Mouse (Mus musculus) heart, adult 8-10 months (tissue): ENCODE results near the gene Srp9. TPM values are rescaled to one million over a fixed set of nuclear protein-coding genes. Genes with fewer than 3 reads are reported as not detected.
"Not testable (repeated sequence)": the region's sequence is repeated elsewhere in the genome, so short reads cannot be mapped to it uniquely, and the experiment has no call there.

Experiments used
- DNase-seq: peaks from one replicate; pipeline ENCODE4 v3.0.0; 2022; ENCODE audit warnings: low spot score
- total RNA-seq, 4 experiments: library from RNA; stranded (reverse); gene quantifications; 2 replicates each; pipeline ENCODE4 v1.2.4; 2022

The Srp9 gene
- total RNA-seq, 4 experiments from 2014 or later = 42.7 to 54.0 (median 47.9) TPM

DNA sequence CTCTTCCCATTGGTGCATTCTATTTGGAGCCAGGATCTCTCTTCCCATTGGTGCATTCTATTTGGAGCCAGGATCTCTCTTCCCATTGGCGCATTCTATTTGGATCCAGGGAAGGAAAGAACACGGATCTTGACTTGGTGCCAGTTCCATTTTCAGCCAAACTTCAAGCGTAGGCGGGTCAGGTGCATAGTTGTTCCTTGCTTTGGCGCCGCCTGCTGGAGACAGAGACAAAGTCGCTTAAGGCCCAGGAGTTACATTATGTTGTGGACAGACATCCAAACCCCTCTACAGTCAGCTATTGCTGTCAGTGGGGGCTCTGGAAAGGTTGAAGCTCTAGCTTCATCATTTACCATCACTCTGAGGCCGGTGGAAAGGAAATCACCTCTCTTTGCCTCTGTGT lies 18.8 kb downstream of the Srp9 start:
- no peak for DNase-seq

DNA sequence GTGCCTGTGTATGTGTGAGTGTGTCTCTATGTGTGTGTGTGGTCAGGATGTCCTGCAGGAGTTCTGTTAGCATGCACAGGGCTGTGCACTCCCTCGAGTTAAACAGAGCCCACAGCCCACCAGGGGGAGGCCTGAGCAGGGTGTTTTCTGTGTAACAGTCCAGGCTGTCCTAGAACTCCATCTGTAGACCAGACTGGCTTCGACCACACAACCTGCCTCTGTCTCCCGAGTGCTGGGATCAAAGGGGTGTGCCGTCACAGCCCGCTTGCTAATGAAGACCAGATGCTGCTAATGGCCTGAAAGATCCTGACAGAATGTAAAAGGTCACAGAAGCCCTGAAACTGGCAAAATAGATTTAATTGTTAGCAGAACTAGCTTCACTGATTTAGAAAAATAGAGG lies 21.0 kb downstream of the Srp9 start:
- DNase-seq = no peak

DNA sequence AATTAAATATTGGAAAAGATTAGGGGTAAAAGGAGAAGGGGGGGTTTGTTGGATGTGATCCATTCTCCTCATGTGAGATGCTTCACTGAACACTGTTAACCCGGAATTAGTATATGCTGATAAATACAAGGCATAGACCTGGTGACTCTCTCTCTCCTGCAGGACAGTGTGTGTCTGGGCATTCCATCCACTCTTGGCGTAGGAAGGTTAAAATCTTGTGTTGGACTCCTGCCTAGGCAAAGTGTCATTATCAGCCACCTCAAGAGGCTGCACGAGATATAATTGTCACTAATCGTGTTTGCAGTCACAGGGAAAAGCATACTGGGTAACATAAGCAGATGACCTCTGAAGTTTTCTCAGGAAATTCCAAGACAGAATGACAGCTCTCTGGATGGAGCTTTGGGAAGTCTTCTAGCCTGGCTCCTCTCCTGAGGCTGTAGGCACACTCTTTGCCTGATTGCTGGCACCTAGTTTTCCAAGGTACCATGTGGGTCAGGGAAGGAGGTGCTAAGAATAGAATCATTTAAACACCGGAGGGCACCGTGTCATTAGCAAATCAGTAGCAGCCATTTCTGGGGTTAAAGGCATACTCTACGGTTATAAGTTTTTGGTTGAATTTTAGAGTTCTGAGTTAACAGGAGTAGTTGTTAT lies 24.5 kb downstream of the Srp9 start:
- DNase-seq = no peak

DNA sequence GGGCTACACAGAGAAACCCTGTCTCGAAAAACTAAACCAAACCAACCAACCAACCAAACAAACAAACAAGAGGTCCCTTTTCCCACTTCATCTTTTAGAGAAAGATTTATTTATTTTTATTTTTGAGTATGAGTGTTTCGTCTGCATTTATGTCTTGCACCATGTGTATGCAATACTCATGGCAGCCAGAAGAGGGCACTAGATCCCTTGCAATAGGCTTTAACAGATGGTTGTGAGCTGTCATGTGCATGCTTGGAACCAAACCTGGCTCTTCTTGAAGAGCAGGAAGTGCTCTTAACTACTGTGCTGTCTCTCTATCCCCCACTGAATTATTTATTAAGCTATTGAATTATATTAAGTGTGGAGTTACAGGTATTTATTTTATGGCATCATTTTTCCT lies 25.4 kb downstream of the Srp9 start:
- no peak for DNase-seq

DNA sequence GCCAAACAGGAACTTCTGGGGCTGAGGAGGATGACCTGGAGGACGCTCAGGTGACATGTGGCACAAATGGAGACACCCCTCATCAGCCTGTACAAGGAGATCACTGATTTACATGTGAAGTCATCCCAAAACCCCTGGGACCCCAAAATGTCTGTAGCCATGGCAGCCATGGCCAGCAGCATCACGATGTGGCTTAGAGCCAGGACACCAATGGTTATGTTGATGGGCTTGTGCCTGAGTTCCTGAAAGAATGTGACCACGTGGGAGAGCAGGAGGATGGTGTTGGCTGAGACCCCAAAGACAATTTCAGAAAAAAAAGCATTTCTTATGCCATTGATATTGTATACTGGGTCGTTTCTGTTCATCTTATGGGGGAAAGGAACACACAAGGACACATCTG lies 33.2 kb downstream of the Srp9 start:
- DNase-seq = no peak

DNA sequence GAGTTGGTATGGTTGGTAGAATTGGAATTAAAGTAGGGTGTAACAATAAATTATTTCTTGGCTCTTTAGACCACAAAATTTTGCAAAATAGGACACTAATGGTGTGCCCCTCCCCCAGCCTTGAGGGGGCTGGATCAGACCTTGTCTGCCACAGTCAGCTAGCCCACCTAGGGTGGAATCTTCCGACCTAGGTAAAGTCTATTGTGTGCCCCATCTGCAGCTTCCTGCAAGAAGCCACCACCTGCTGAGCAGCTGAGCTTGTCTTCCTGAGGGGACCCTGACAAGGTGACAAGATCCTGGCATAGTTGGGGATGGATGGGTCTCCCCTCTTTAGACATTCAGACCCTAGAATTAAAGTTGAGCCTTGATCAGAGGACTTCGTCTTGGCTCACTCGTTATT lies 35.0 kb downstream of the Srp9 start:
- DNase-seq = no peak

DNA sequence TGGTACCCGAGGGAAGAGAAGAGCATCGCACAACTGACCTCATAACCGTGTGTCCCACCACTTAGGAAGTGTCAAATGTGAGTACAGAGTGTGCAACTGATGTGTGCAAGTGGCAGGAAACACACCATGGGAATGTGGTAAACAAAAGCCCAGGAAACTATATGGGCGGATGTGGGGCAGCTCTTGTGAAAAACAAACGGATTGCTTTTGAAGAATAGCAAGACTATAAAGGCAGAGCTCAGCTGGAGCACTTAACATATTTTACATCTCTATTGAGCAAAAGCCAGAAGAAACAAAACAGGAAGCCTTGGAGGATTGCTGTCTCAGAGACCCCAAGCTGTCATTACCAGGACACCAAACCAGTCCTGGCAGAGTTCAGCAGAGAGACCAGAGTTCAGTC lies 38.4 kb downstream of the Srp9 start:
- DNase-seq = no peak

DNA sequence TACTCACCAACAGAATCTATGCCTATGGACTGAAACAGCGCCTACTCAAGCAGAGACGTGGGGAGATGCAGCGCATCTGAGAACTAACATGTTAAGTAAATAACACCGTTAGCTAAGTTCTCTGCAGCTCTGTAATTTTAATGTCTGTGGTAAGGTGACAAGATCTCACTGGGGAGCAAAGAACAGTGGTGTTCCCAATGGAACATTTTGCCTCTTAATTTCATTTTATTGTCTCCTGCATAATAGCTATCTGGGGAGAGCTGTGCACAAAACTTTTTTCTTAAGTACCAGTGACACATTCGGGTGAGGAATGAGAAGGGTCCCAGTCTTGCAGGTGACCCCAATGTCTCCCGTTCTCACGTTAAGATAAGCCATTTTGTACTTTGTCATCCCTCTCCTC lies 39.8 kb downstream of the Srp9 start, which contains the start of gene Vmn1r1:
Vmn1r1 (minus strand) TSS at position 101 of the 400 bp plus-strand sequence.
- no peak for DNase-seq

DNA sequence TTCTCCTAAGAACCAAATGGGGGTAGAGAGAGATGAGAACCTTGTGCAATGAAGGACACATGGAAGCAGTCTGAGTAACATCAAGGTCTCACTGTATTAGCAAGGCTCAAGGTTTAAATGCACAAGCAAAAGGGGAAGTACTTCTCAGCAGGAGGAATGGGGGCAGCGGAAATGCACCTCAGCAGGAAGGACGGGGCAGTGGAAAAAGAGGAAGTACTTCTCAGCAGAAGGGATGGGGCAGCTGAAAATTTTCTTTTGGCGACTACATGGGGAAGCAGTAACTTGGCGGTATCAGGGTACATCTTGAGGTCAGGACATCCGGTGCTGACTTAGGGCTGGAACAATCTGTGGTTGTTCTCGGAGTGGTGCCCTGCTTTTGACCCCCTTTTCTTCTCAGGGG lies 45.7 kb downstream of the Srp9 start:
- not testable (repeated sequence) for DNase-seq

DNA sequence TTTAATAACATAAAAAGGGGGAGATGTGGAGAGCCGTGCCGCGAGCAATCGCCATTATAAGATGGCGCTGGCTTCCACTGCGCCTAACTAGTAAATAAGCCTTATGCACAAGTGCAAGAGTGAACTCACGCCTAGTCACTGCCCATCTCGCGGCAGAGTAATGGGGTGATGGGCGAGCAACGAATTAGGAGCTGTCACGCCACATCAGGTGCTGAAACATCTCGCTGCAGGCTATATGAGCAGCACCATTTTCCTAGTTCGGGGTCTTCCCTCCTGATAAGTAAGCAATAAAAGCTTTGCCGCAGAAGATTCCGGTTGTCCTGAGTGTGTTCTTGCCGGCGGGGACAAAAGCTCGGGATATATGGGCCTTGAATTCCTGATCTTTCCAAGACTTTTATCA lies 52.4 kb downstream of the Srp9 start:
- not testable (repeated sequence) for DNase-seq

DNA sequence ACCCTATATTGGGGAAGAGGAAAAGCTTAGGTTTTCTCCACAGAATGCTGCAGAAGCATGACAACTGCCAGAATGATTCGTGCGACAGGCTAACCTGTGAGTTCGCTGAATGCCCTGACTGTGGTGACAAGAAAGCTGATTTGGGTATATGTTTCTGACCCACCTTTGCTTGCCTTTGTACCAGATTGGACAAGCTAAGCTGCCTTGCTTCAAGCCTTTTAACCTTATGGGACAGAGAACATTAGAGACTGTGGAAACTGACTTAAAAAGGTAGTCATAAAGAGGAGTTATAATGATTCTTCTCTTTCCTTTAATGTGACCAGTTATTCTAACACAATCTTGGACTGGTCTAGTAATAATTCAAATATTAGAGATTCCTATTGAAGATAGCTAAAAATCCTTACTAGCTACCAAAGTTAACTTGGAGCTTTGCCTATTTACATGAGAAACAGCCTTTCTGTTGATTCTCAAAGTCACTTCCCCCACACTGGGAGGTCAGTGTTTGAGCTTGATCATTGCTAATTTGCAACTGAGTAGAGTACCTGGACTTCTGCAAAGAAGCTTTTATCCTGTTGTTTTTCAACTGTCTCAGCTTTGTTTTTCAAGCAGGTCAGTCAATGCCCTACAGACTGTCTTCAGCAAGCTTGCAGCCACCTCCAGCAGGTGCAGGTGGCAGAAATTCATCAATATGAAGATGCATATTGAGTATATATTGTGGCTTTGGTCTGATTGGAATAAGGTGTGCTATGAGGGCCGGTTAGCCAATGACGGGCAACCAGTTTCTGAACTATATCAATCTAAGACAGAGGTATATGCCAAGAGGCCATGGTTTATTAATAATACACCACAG lies 57.1 kb downstream of the Srp9 start:
- DNase-seq = no peak

Other genes with a start within 250 kb of the Srp9 start
- gene Enah, start 104.7 kb upstream of the Srp9 start, total RNA-seq = 100 to 1,000 TPM; 121 to 157 (median 140) TPM
- gene Vmn1r1, start 39.7 kb downstream of the Srp9 start, total RNA-seq = not detected
- gene Degs1, start 158.1 kb downstream of the Srp9 start, total RNA-seq = 10 to 100 TPM; 56.1 to 62.6 (median 60.4) TPM
- gene Fbxo28, start 216.9 kb downstream of the Srp9 start, total RNA-seq = 10 to 100 TPM; 19.8 to 23.8 (median 21.8) TPM